Mouse (Mus musculus) stomach, postnatal 0 days (tissue): ENCODE data around the gene Serinc5.

ENCODE experiments used
- CTCF ChIP-seq: IDR thresholded peaks from 2 replicates; pipeline ENCODE4 v1.5.1; 2016; ENCODE audit warnings: antibody characterized with exemption, low read depth, mild to moderate bottlenecking, moderate library complexity
- EP300 ChIP-seq: optimal IDR thresholded peaks from 2 replicates; pipeline ENCODE3; 2016; ENCODE audit warnings: antibody characterized with exemption

DNA sequence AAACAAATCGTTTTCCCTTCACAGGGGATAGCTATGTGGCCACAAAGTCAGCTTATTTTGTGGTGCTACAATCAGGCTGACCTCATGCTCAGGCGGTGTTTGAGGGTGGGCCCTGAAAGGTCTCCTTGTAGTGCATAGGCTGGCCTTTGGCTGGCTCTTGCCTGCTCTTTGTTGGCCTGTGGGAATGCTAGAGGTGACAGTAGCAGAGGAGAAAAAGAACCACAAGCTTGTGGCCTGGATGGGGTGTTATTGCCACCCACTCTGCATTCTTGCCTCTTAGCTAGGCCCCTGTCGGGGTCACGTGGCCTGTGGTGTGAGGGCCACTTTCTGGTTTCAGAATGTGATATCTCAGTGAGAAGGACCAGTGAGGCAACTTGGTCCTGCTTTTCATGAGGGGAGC, 54.1 kb downstream of the Serinc5 start:
- TF ChIP-seq CTCF (no peak), EP300 (no peak)
